In genomic region chr11:68589055-68589809, GRCm38 (mm10) we compare ENCODE assay signal across 8 mouse cellular contexts. TPM values are rescaled to one million over a fixed set of nuclear protein-coding genes. Genes with fewer than 3 reads are reported as not detected.
A peak's percentile ranks its signal among the peaks of the same experiment; 100 is the strongest.
DNase-seq lines count a peak whose midpoint lies in the region; ATAC-seq and TF ChIP-seq lines count a peak whose summit lies in the region.

No protein-coding gene starts in this region.

- H3K9me3 ChIP-seq in liver, embryonic 14.5 days (ENCODE audit: control insufficient read depth, low read length) = no peaks in the 10 kb centered on the region

- ATAC-seq in liver, embryonic 14.5 days (ENCODE audit: insufficient read depth) = no peak

- no peak overlapping the region for H3K27ac ChIP-seq in liver, embryonic 14.5 days

- peaks cover 0 to 2% of the 10 kb centered on the region in 2 experiments; a peak in 1 of 4 replicates for H3K4me1 ChIP-seq in liver, embryonic 14.5 days (replicated peaks; ENCODE audit: control insufficient read depth in 2 of 2, insufficient read depth in 2 of 2, low read length in 1 of 2)

- no peak overlapping the region for H3K4me3 ChIP-seq in liver, embryonic 14.5 days (ENCODE audit: insufficient read depth in 1 of 2, low read depth in 2 of 2, low read length in 2 of 2)

- TF ChIP-seq EP300 in liver, embryonic 14.5 days (IDR thresholded peaks at IDR 0.05; ENCODE audit: low read depth) = no peak

- peak; percentile 88 for TF ChIP-seq CTCF in liver, embryonic 14.5 days (IDR thresholded peaks at IDR 0.05; ENCODE audit: low read depth)

- 47% methylated on average over 8 of the region's 8 CpGs for WGBS in liver, embryonic 14.5 days (ENCODE audit: insufficient replicate concordance)

- no peak overlapping the region for H3K4me2 ChIP-seq in liver, embryonic 14.5 days (ENCODE audit: low read depth)

- H3K36me3 ChIP-seq in liver, embryonic 14.5 days (replicated peaks; ENCODE audit: control insufficient read depth, insufficient read depth, low read depth) = no peaks in the 10 kb centered on the region

- H3K27me3 ChIP-seq in liver, embryonic 14.5 days (ENCODE audit: control insufficient read depth, insufficient read depth, low read length) = no peaks in the 10 kb centered on the region

- no peak overlapping the region for H3K9ac ChIP-seq in liver, embryonic 14.5 days (replicated peaks)

- DNase-seq in B cell, adult 2 months = peak; percentile 78
- peak; percentile 94 for DNase-seq in NIH3T3 (ENCODE audit: low read depth)
- peak; percentile 86 for DNase-seq in cerebellum, adult 9-10 months
- peak; percentile 50 for DNase-seq in gastrocnemius, postnatal 25 days
- DNase-seq in kidney, postnatal 10 days = peak; percentile 94
- DNase-seq in liver, embryonic 14.5 days (ENCODE audit: low read depth in 3 of 3, low spot score in 3 of 3) = peak; percentile 29 to 41 (median 34)
- DNase-seq in right cerebral cortex, postnatal 14 days = peak; percentile 87
- peak; percentile 47 for DNase-seq in urinary bladder, adult 2 months (ENCODE audit: low spot score)

RNA-seq across cellular contexts. Expression of gene Ccdc42, which starts 2.4 kb away (rescaled TPM):
- total RNA-seq in gastrocnemius, postnatal 25 days (2021) = not detected
- polyA plus RNA-seq in liver, embryonic 14.5 days (2012; rRNA removed) = 0.04 and 0.13 TPM in 2 replicates
- polyA plus RNA-seq in liver, embryonic 14.5 days (2014; fragmentation: Nextera tagmentation; extraction: Ambion mirVana) = 0.13 TPM in 1 of 2 replicates, not detected in the other
- polyA plus RNA-seq in urinary bladder, adult 2 months (2012; rRNA removed) = 0.16 and 0.22 TPM in 2 replicates

RNA-seq across cellular contexts. Expression of gene Mfsd6l, which starts 33.2 kb away (rescaled TPM):
- not detected for total RNA-seq in gastrocnemius, postnatal 25 days (2021)
- 0.06 and 0.07 TPM in 2 replicates for polyA plus RNA-seq in liver, embryonic 14.5 days (2012; rRNA removed)
- 0.06 TPM in 1 of 2 replicates, not detected in the other for polyA plus RNA-seq in liver, embryonic 14.5 days (2014; fragmentation: Nextera tagmentation; extraction: Ambion mirVana)
- 1.0 and 1.6 TPM in 2 replicates for polyA plus RNA-seq in urinary bladder, adult 2 months (2012; rRNA removed)

Comparison
In these comparisons a context has a peak if more than half of its experiments do, and no peak if none do; other contexts are left out.
1. DNase-seq: peak in every context shown above with its lines; median percentile 94 in NIH3T3; 94 in kidney, postnatal 10 days; 87 in right cerebral cortex, postnatal 14 days; 86 in cerebellum, adult 9-10 months; 78 in B cell, adult 2 months; 50 in gastrocnemius, postnatal 25 days; 47 in urinary bladder, adult 2 months; 34 in liver, embryonic 14.5 days.